Mouse (Mus musculus): ENCODE data around the gene Gm14698. TPM values are rescaled to one million over a fixed set of nuclear protein-coding genes. Genes with fewer than 3 reads are reported as not detected.
"Not testable (repeated sequence)": the region's sequence is repeated elsewhere in the genome, so short reads cannot be mapped to it uniquely, and the experiment has no call there.

Gm14698 gene
- polyA plus RNA-seq (2016; fragmentation: Nextera tagmentation; extraction: Ambion mirVana) = 3.1 and 3.3 TPM in 2 replicates

DNA sequence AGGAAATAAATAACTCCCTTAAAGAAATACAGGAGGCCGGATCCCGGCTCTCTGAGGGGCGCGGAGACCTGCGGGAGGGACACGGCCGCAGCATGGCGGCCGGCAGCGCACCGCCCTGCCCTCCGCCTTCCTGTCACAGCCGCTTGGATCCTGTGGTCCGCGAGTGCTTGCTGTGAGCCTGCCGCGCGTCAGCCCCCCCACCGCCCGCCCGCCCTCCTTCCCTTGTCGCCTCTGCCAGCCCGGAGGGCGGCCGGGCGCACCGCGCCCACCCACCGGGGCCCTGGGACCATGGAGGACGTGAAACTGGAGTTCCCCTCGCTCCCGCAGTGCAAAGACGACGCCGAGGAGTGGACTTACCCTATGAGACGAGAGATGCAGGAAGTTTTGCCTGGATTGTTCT lies at the start of gene Gm14698:
Gm14698 (plus strand) TSS at position 35 of the 400 bp plus-strand sequence.
- not testable (repeated sequence) for H3K27me3 ChIP-seq (replicated peaks); H3K4me1 ChIP-seq; H3K9me3 ChIP-seq; H3K27ac ChIP-seq; H3K36me3 ChIP-seq; H3K9ac ChIP-seq
- H3K4me2 ChIP-seq (replicated peaks) = peak within 1 kb of the TSS; percentile 46
- H3K4me3 ChIP-seq = peak within 1 kb of the TSS; percentile 25
- WGBS = 13% methylated on average over 31 of the region's 36 CpGs
- peak; percentile 85 for ATAC-seq (ENCODE audit: low FRiP score, low read depth)

DNA sequence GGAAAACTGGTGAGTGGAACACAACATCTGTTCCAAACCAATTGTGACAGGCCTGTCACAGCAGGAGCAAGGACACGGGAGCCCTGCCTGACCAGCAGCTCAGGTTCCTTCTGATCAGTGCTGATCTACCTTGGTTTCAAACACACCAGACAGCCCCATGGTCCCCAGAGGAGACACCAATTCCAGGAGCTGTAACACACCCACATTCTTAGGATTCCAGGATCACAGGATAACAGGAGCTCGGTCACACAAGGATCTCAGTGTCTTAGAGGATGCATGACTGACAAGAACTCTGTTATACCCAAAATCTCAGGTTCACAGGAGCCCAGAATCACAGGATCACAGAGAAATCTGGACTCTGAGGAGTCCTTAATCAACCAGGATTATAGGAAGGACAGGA lies 444 bp upstream of the Gm14698 start:
- not testable (repeated sequence) for H3K9me3 ChIP-seq; H3K4me1 ChIP-seq; H3K27me3 ChIP-seq (replicated peaks); H3K27ac ChIP-seq; H3K9ac ChIP-seq; H3K4me3 ChIP-seq; H3K36me3 ChIP-seq
- ATAC-seq (ENCODE audit: low FRiP score, low read depth) = 0 out of 2 replicates have a peak, but pooled peaks have one; percentile 33
- 38% methylated on average over 2 of the region's 2 CpGs for WGBS
- peak overlapping the region; percentile 46 for H3K4me2 ChIP-seq (replicated peaks)

- 33% methylated on average over 5 of the region's 5 CpGs for WGBS
- H3K4me1 ChIP-seq = no peaks in the 10 kb centered on the region
- H3K9ac ChIP-seq = no peak overlapping the region
- no peaks in the 10 kb centered on the region for H3K36me3 ChIP-seq
- no peaks in the 10 kb centered on the region for H3K27me3 ChIP-seq (replicated peaks)
- no peaks in the 10 kb centered on the region for H3K9me3 ChIP-seq
- no peak overlapping the region for H3K27ac ChIP-seq
- peak; percentile 61; the same call in 1 of the 2 replicates for ATAC-seq (ENCODE audit: low FRiP score, low read depth)
- no peak overlapping the region for H3K4me3 ChIP-seq
- H3K4me2 ChIP-seq (replicated peaks) = no peak overlapping the region
Measured at GRCm38 (mm10) chrX:68839548-68840444, 18.9 kb downstream of the Gm14698 start.

GRCm38 (mm10) chrX:68865145-68865544 lies 44.3 kb downstream of the Gm14698 start:
- Histone ChIP-seq H3K9ac (no peak overlapping the region), H3K27me3 (replicated peaks) (no peaks in the 10 kb centered on the region), H3K9me3 (no peaks in the 10 kb centered on the region), H3K4me3 (no peak overlapping the region), H3K27ac (no peak overlapping the region), H3K4me1 (no peaks in the 10 kb centered on the region), H3K36me3 (no peaks in the 10 kb centered on the region), H3K4me2 (replicated peaks) (no peak overlapping the region)
- no peak for ATAC-seq (ENCODE audit: low FRiP score, low read depth)
- WGBS = 41% methylated on average over 2 of the region's 2 CpGs

Other genes starting within 250 kb of the Gm14698 start
- 67.8 and 70.6 TPM in 2 replicates for gene Fmr1, start 142.6 kb upstream of the Gm14698 start, polyA plus RNA-seq (2016; fragmentation: Nextera tagmentation; extraction: Ambion mirVana)
- not detected in 2 replicates for gene Fmr1nb, start 59.3 kb upstream of the Gm14698 start, polyA plus RNA-seq (2016; fragmentation: Nextera tagmentation; extraction: Ambion mirVana)
- gene Gm6812, start 72.0 kb downstream of the Gm14698 start, polyA plus RNA-seq (2016; fragmentation: Nextera tagmentation; extraction: Ambion mirVana) = not detected in 2 replicates

Measured in neural tube, embryonic 12.5 days (tissue).